Mouse (Mus musculus) stomach, embryonic 16.5 days (tissue): ENCODE measurements around the gene Irx5. TPM values are rescaled to one million over a fixed set of nuclear protein-coding genes. Genes with fewer than 3 reads are reported as not detected.
A peak's percentile ranks its signal among the peaks of the same experiment; 100 is the strongest.

ENCODE experiments used
- ATAC-seq: fragments of 200-750 bp; cut with Nextera tagmentation; 2 replicates; pipeline ENCODE4 v1.8.0; 2017; ENCODE audit warnings: moderate number of reproducible peaks, moderate TSS enrichment; ENCODE audit not compliant: insufficient read depth, low FRiP score
- H3K27ac ChIP-seq: fragments of 300-500 bp; sonication (generic); 2 replicates; pipeline ENCODE4 v1.5.1; 2014; ENCODE audit warnings: low read length
- H3K27me3 ChIP-seq: fragments of 300-500 bp; sonication (generic); 2 replicates; pipeline ENCODE4 v1.6.1; 2014; ENCODE audit warnings: low read length, control low read depth, mixed read lengths; ENCODE audit not compliant: control insufficient read depth, insufficient read depth
- H3K36me3 ChIP-seq: fragments of 300-500 bp; sonication (generic); 2 replicates; pipeline ENCODE4 v1.6.1; 2014; ENCODE audit warnings: low read length; ENCODE audit not compliant: control insufficient read depth, insufficient read depth
- H3K4me1 ChIP-seq: fragments of 300-500 bp; sonication (generic); 2 replicates; pipeline ENCODE4 v1.6.1; 2014; ENCODE audit warnings: low read length, control low read depth, mixed read lengths; ENCODE audit not compliant: control insufficient read depth, insufficient read depth
- H3K4me2 ChIP-seq: fragments of 300-500 bp; sonication (generic); 2 replicates; pipeline ENCODE4 v1.6.1; 2014; ENCODE audit warnings: low read depth, low read length, mixed read lengths
- H3K4me3 ChIP-seq: fragments of 300-500 bp; sonication (generic); replicated peaks from 2 replicates; pipeline ENCODE4 v1.5.1; 2014; ENCODE audit warnings: mild to moderate bottlenecking, low read length
- H3K9ac ChIP-seq: fragments of 300-500 bp; sonication (generic); 2 replicates; pipeline ENCODE4 v1.6.1; 2014; ENCODE audit warnings: low read length
- H3K9me3 ChIP-seq: fragments of 300-500 bp; sonication (generic); replicated peaks from 2 replicates; pipeline ENCODE4 v1.6.1; 2016; ENCODE audit warnings: low read length, control low read depth; ENCODE audit not compliant: control insufficient read depth
- WGBS: fragments of 180-500 bp; shearing (Covaris S2); extraction: QIAGEN DNeasy Blood & Tissue Kit; methylation state at CpG from one replicate; pipeline ENCODE4 v1.1.7; 2014; 5-methylcytosine and 5-hydroxymethylcytosine counted together
- polyA plus RNA-seq: library from polyadenylated mRNA; unstranded; fragments of >200 nt; fragmentation: Nextera tagmentation; extraction: Ambion mirVana; gene quantifications from 2 replicates; pipeline ENCODE4 v1.2.1, GENCODE M21; 2015

Irx5 gene
- polyA plus RNA-seq, 1 experiment from 2014 or later = 1.5 TPM

GRCm38 (mm10) chr8:92336041-92336440, 21.4 kb upstream of the Irx5 start:
- Histone ChIP-seq H3K27ac (no peak overlapping the region), H3K4me2 (no peak overlapping the region), H3K9ac (no peak overlapping the region), H3K27me3 (no peaks in the 10 kb centered on the region), H3K4me3 (no peak overlapping the region), H3K9me3 (no peaks in the 10 kb centered on the region), H3K36me3 (no peaks in the 10 kb centered on the region), H3K4me1 (no peaks in the 10 kb centered on the region)
- 56% methylated on average over 6 of the region's 6 CpGs for WGBS
- no peak for ATAC-seq

GRCm38 (mm10) chr8:92343544-92343943, 13.9 kb upstream of the Irx5 start:
- H3K9ac ChIP-seq = no peak overlapping the region
- no peak overlapping the region for H3K27ac ChIP-seq
- H3K4me2 ChIP-seq = no peak overlapping the region
- H3K36me3 ChIP-seq = no peaks in the 10 kb centered on the region
- no peaks in the 10 kb centered on the region for H3K27me3 ChIP-seq
- 84% methylated on average over 4 of the region's 4 CpGs for WGBS
- no peak overlapping the region for H3K4me3 ChIP-seq
- H3K4me1 ChIP-seq = no peaks in the 10 kb centered on the region
- H3K9me3 ChIP-seq = no peaks in the 10 kb centered on the region
- ATAC-seq = no peak

GRCm38 (mm10) chr8:92349898-92350486, 7.4 kb upstream of the Irx5 start:
- Histone ChIP-seq H3K27me3 (peaks cover 24% of the 10 kb centered on the region), H3K4me2 (no peak overlapping the region), H3K4me3 (no peak overlapping the region), H3K9me3 (no peaks in the 10 kb centered on the region), H3K36me3 (no peaks in the 10 kb centered on the region), H3K9ac (no peak overlapping the region), H3K27ac (no peak overlapping the region), H3K4me1 (no peaks in the 10 kb centered on the region)
- no peak for ATAC-seq
- WGBS = 79% methylated on average over 11 of the region's 11 CpGs

- H3K4me2 ChIP-seq = peak overlapping the region; percentile 68
- H3K36me3 ChIP-seq = no peaks in the 10 kb centered on the region
- 0 out of 2 replicates have a peak overlapping the region, but pooled peaks have one; percentile 13 for H3K4me3 ChIP-seq
- H3K27ac ChIP-seq = no peak overlapping the region
- H3K9ac ChIP-seq = no peak overlapping the region
- H3K4me1 ChIP-seq = 0 out of 2 replicates have a peak, but pooled peaks cover 5% of the 10 kb centered on the region
- no peaks in the 10 kb centered on the region for H3K9me3 ChIP-seq
- WGBS = 23% methylated on average over 6 of the region's 6 CpGs
- ATAC-seq = no peak
- H3K27me3 ChIP-seq = peaks cover 49% of the 10 kb centered on the region
These were observed 4.0 kb upstream of the Irx5 start for GRCm38 (mm10) chr8:92353405-92353804.

GRCm38 (mm10) chr8:92354536-92355482, 2.6 kb upstream of the Irx5 start:
- H3K4me3 ChIP-seq = peak overlapping the region; percentile 62
- peak overlapping the region; percentile 68 for H3K4me2 ChIP-seq
- peaks cover 61% of the 10 kb centered on the region for H3K27me3 ChIP-seq
- H3K36me3 ChIP-seq = no peaks in the 10 kb centered on the region
- no peak for ATAC-seq
- peak overlapping the region; percentile 8; the same call in 1 of the 2 replicates for H3K9ac ChIP-seq
- H3K9me3 ChIP-seq = no peaks in the 10 kb centered on the region
- peak overlapping the region; percentile 47 for H3K27ac ChIP-seq
- H3K4me1 ChIP-seq = 0 out of 2 replicates have a peak, but pooled peaks cover 5% of the 10 kb centered on the region
- WGBS = 7% methylated on average over 22 of the region's 22 CpGs

GRCm38 (mm10) chr8:92355701-92356612, 1.5 kb upstream of the Irx5 start:
- Histone ChIP-seq H3K4me1 (0 out of 2 replicates have a peak, but pooled peaks cover 10% of the 10 kb centered on the region), H3K36me3 (no peaks in the 10 kb centered on the region), H3K9ac (peak overlapping the region; percentile 70), H3K4me2 (peak overlapping the region; percentile 68), H3K27ac (peak overlapping the region; percentile 88), H3K27me3 (peaks cover 70% of the 10 kb centered on the region), H3K9me3 (no peaks in the 10 kb centered on the region), H3K4me3 (peak overlapping the region; percentile 62)
- under 1% methylated on average over 92 of the region's 93 CpGs for WGBS
- peak; percentile 95 for ATAC-seq

GRCm38 (mm10) chr8:92356613-92357375, 631 bp upstream of the Irx5 start:
- Histone ChIP-seq H3K9me3 (no peaks in the 10 kb centered on the region), H3K4me3 (peak overlapping the region; percentile 62), H3K9ac (peak overlapping the region; percentile 70), H3K4me2 (peak overlapping the region; percentile 68), H3K4me1 (0 out of 2 replicates have a peak, but pooled peaks cover 10% of the 10 kb centered on the region), H3K27ac (peak overlapping the region; percentile 88), H3K27me3 (peaks cover 72% of the 10 kb centered on the region), H3K36me3 (no peaks in the 10 kb centered on the region)
- peak; percentile 3; the same call in 1 of the 2 replicates for ATAC-seq
- 3% methylated on average over 40 of the region's 40 CpGs for WGBS
